Comparison of ENCODE assay signal across 7 mouse cellular contexts in genomic region chr4:117914031-117914430, GRCm38 (mm10). TPM values are rescaled to one million over a fixed set of nuclear protein-coding genes. Genes with fewer than 3 reads are reported as not detected.
DNase-seq lines count a peak whose midpoint lies in the region; ATAC-seq and TF ChIP-seq lines count a peak whose summit lies in the region.

No protein-coding gene starts in this region.

- no peaks in the 10 kb centered on the region for H3K27me3 ChIP-seq in testis, adult 2 months (ENCODE audit: control insufficient read depth, insufficient read depth, low read length)
- H3K27me3 ChIP-seq in hindbrain, postnatal 0 days (ENCODE audit: insufficient read depth, low read length) = no peaks in the 10 kb centered on the region
- no peaks in the 10 kb centered on the region for H3K27me3 ChIP-seq in neural tube, embryonic 12.5 days (replicated peaks)

- no peak for DNase-seq in testis, postnatal 14 days (ENCODE audit: low spot score)
- DNase-seq in hindbrain, postnatal 0 days (ENCODE audit: low spot score) = no peak
- no peak for DNase-seq in yolk sac, embryonic 10.5 days (ENCODE audit: low spot score)
- DNase-seq in urinary bladder, postnatal 36 days (ENCODE audit: low spot score in 2 of 2) = no peak

- peak; percentile 8 for ATAC-seq in erythroblast, adult 5-6 weeks (replicated peaks; ENCODE audit: low FRiP score, poor library complexity, severe bottlenecking)
- ATAC-seq in hindbrain, postnatal 0 days = no peak
- no peak for ATAC-seq in neural tube, embryonic 12.5 days (ENCODE audit: low FRiP score, low read depth)

- H3K36me3 ChIP-seq in testis, adult 2 months (ENCODE audit: control insufficient read depth, insufficient read depth, low read length) = no peaks in the 10 kb centered on the region; the same call in 1 of the 2 replicates
- no peaks in the 10 kb centered on the region; the same call in 1 of the 2 replicates for H3K36me3 ChIP-seq in hindbrain, postnatal 0 days (ENCODE audit: insufficient read depth, low read length)
- H3K36me3 ChIP-seq in neural tube, embryonic 12.5 days = peaks cover 14% of the 10 kb centered on the region

- peaks cover 10% of the 10 kb centered on the region for H3K4me1 ChIP-seq in testis, adult 2 months (ENCODE audit: control insufficient read depth, insufficient read depth, low read length)
- H3K4me1 ChIP-seq in hindbrain, postnatal 0 days (ENCODE audit: insufficient read depth, low read length) = peaks cover 39% of the 10 kb centered on the region
- peaks cover 46% of the 10 kb centered on the region for H3K4me1 ChIP-seq in neural tube, embryonic 12.5 days

- H3K4me3 ChIP-seq in testis, adult 2 months (ENCODE audit: control insufficient read depth, low read depth, low read length) = peak overlapping the region; percentile 98
- H3K4me3 ChIP-seq in hindbrain, postnatal 0 days (ENCODE audit: low read length) = peak overlapping the region; percentile 69
- peak overlapping the region; percentile 84 for H3K4me3 ChIP-seq in neural tube, embryonic 12.5 days

- peak overlapping the region; percentile 100 for H3K4me2 ChIP-seq in hindbrain, postnatal 0 days (ENCODE audit: low read depth, low read length)
- H3K4me2 ChIP-seq in neural tube, embryonic 12.5 days (replicated peaks) = peak overlapping the region; percentile 100

- peak overlapping the region; percentile 81 for H3K9ac ChIP-seq in hindbrain, postnatal 0 days (replicated peaks; ENCODE audit: low read length)
- H3K9ac ChIP-seq in neural tube, embryonic 12.5 days = peak overlapping the region; percentile 90

- H3K9me3 ChIP-seq in hindbrain, postnatal 0 days (ENCODE audit: low read length) = no peaks in the 10 kb centered on the region
- H3K9me3 ChIP-seq in neural tube, embryonic 12.5 days = no peaks in the 10 kb centered on the region

- no peak overlapping the region for H3K27ac ChIP-seq in testis, adult 2 months (ENCODE audit: control insufficient read depth, insufficient read depth, low read depth, low read length)
- peak overlapping the region; percentile 75; the same call in 1 of the 2 replicates for H3K27ac ChIP-seq in hindbrain, postnatal 0 days
- no peak overlapping the region for H3K27ac ChIP-seq in neural tube, embryonic 12.5 days

- 10% methylated on average over 8 of the region's 8 CpGs for WGBS in hindbrain, postnatal 0 days
- 19% methylated on average over 8 of the region's 8 CpGs for WGBS in neural tube, embryonic 12.5 days

- TF ChIP-seq CTCF in testis, adult 2 months (IDR thresholded peaks at IDR 0.05; ENCODE audit: control insufficient read depth, insufficient read depth, insufficient replicate concordance, low read depth, low read length) = no peak
- no peak for TF ChIP-seq CTCF in hindbrain, postnatal 0 days (IDR thresholded peaks at IDR 0.05; ENCODE audit: low read depth)

- no peak for TF ChIP-seq POLR2A in testis, adult 2 months (IDR thresholded peaks at IDR 0.05; ENCODE audit: control insufficient read depth, low read depth, low read length)

RNA-seq across cellular contexts. Expression of gene Ipo13, which starts 0.8 kb away (rescaled TPM):
- polyA plus RNA-seq in testis, adult 2 months (2012; rRNA removed) = 207 and 222 TPM in 2 replicates
- total RNA-seq in erythroblast, adult 5-6 weeks (2015; ENCODE audit: low replicate concordance) = 8.5 and 14.2 TPM in 2 replicates
- 3.2 and 4.0 TPM in 2 replicates for total RNA-seq in erythroblast, adult 5-6 weeks (2017; ENCODE audit: low replicate concordance)
- total RNA-seq in hindbrain, postnatal 0 days (2014; rRNA removed) = 51.1 and 52.5 TPM in 2 replicates
- polyA plus RNA-seq in hindbrain, postnatal 0 days (2015; fragmentation: Nextera tagmentation; extraction: Ambion mirVana) = 48.7 and 50.0 TPM in 2 replicates
- polyA plus RNA-seq in neural tube, embryonic 12.5 days (2016; fragmentation: Nextera tagmentation; extraction: Ambion mirVana) = 65.7 and 68.5 TPM in 2 replicates

RNA-seq across cellular contexts. Expression of gene Artn, which starts 15.5 kb away (rescaled TPM):
- 9.0 and 10.2 TPM in 2 replicates for polyA plus RNA-seq in testis, adult 2 months (2012; rRNA removed)
- total RNA-seq in erythroblast, adult 5-6 weeks (2015; ENCODE audit: low replicate concordance) = 9.6 TPM in 1 of 2 replicates, not detected in the other
- total RNA-seq in erythroblast, adult 5-6 weeks (2017; ENCODE audit: low replicate concordance) = 0.85 and 1.3 TPM in 2 replicates
- 0.65 and 1.0 TPM in 2 replicates for total RNA-seq in hindbrain, postnatal 0 days (2014; rRNA removed)
- 0.48 and 0.59 TPM in 2 replicates for polyA plus RNA-seq in hindbrain, postnatal 0 days (2015; fragmentation: Nextera tagmentation; extraction: Ambion mirVana)
- 1.3 and 3.1 TPM in 2 replicates for polyA plus RNA-seq in neural tube, embryonic 12.5 days (2016; fragmentation: Nextera tagmentation; extraction: Ambion mirVana)

RNA-seq across cellular contexts. Expression of gene Dph2, which starts 22.2 kb away (rescaled TPM):
- polyA plus RNA-seq in testis, adult 2 months (2012; rRNA removed) = 6.6 and 8.2 TPM in 2 replicates
- 0.96 and 2.9 TPM in 2 replicates for total RNA-seq in erythroblast, adult 5-6 weeks (2015; ENCODE audit: low replicate concordance)
- 0.51 and 1.5 TPM in 2 replicates for total RNA-seq in erythroblast, adult 5-6 weeks (2017; ENCODE audit: low replicate concordance)
- total RNA-seq in hindbrain, postnatal 0 days (2014; rRNA removed) = 21.2 and 24.8 TPM in 2 replicates
- 13.5 and 14.1 TPM in 2 replicates for polyA plus RNA-seq in hindbrain, postnatal 0 days (2015; fragmentation: Nextera tagmentation; extraction: Ambion mirVana)
- 23.0 and 27.5 TPM in 2 replicates for polyA plus RNA-seq in neural tube, embryonic 12.5 days (2016; fragmentation: Nextera tagmentation; extraction: Ambion mirVana)

RNA-seq across cellular contexts. Expression of gene Atp6v0b, which starts 26.9 kb away (rescaled TPM):
- polyA plus RNA-seq in testis, adult 2 months (2012; rRNA removed) = 214 and 232 TPM in 2 replicates
- 214 and 246 TPM in 2 replicates for total RNA-seq in erythroblast, adult 5-6 weeks (2015; ENCODE audit: low replicate concordance)
- total RNA-seq in erythroblast, adult 5-6 weeks (2017; ENCODE audit: low replicate concordance) = 60.4 and 72.2 TPM in 2 replicates
- total RNA-seq in hindbrain, postnatal 0 days (2014; rRNA removed) = 579 and 615 TPM in 2 replicates
- 637 and 643 TPM in 2 replicates for polyA plus RNA-seq in hindbrain, postnatal 0 days (2015; fragmentation: Nextera tagmentation; extraction: Ambion mirVana)
- polyA plus RNA-seq in neural tube, embryonic 12.5 days (2016; fragmentation: Nextera tagmentation; extraction: Ambion mirVana) = 308 and 323 TPM in 2 replicates

RNA-seq across cellular contexts. Expression of gene B4galt2, which starts 30.7 kb away (rescaled TPM):
- 28.5 and 33.1 TPM in 2 replicates for polyA plus RNA-seq in testis, adult 2 months (2012; rRNA removed)
- total RNA-seq in erythroblast, adult 5-6 weeks (2015; ENCODE audit: low replicate concordance) = 0.19 TPM in 1 of 2 replicates, not detected in the other
- 0.14 TPM in 1 of 2 replicates, not detected in the other for total RNA-seq in erythroblast, adult 5-6 weeks (2017; ENCODE audit: low replicate concordance)
- total RNA-seq in hindbrain, postnatal 0 days (2014; rRNA removed) = 286 and 304 TPM in 2 replicates
- 71.5 and 77.0 TPM in 2 replicates for polyA plus RNA-seq in hindbrain, postnatal 0 days (2015; fragmentation: Nextera tagmentation; extraction: Ambion mirVana)
- polyA plus RNA-seq in neural tube, embryonic 12.5 days (2016; fragmentation: Nextera tagmentation; extraction: Ambion mirVana) = 44.5 and 46.9 TPM in 2 replicates
